Mouse (Mus musculus): ENCODE measurements around the gene Tmem82. TPM values are rescaled to one million over a fixed set of nuclear protein-coding genes. Genes with fewer than 3 reads are reported as not detected.

Tmem82 gene
- polyA plus RNA-seq, 1 experiment: 2.8 TPM

GRCm38 (mm10) chr4:141596700-141597328 lies 21.6 kb downstream of the Tmem82 start:
- TF ChIP-seq POLR2A (IDR thresholded peaks at IDR 0.05; ENCODE audit: control insufficient read depth, extremely low read depth, insufficient read depth, low read length, poor library complexity): no peak
- TF ChIP-seq CTCF (IDR thresholded peaks at IDR 0.05; ENCODE audit: borderline replicate concordance, control insufficient read depth, extremely low read depth, insufficient read depth, low read length, poor library complexity): no peak
- Histone ChIP-seq H3K27ac (ENCODE audit: control insufficient read depth, insufficient read depth, low read length) (no peak overlapping the region), H3K36me3 (ENCODE audit: control insufficient read depth, insufficient read depth, low read length) (no peaks in the 10 kb centered on the region), H3K27me3 (ENCODE audit: control insufficient read depth, insufficient read depth, low read length) (peaks cover 5% of the 10 kb centered on the region; the same call in 1 of the 2 replicates), H3K4me1 (replicated peaks; ENCODE audit: control insufficient read depth, insufficient read depth, low read length) (no peaks in the 10 kb centered on the region), H3K4me3 (ENCODE audit: control insufficient read depth, insufficient read depth, low read length) (no peak overlapping the region)
- WGBS: 92% methylated on average over 8 of the region's 8 CpGs
- DNase-seq: no peak

DNA sequence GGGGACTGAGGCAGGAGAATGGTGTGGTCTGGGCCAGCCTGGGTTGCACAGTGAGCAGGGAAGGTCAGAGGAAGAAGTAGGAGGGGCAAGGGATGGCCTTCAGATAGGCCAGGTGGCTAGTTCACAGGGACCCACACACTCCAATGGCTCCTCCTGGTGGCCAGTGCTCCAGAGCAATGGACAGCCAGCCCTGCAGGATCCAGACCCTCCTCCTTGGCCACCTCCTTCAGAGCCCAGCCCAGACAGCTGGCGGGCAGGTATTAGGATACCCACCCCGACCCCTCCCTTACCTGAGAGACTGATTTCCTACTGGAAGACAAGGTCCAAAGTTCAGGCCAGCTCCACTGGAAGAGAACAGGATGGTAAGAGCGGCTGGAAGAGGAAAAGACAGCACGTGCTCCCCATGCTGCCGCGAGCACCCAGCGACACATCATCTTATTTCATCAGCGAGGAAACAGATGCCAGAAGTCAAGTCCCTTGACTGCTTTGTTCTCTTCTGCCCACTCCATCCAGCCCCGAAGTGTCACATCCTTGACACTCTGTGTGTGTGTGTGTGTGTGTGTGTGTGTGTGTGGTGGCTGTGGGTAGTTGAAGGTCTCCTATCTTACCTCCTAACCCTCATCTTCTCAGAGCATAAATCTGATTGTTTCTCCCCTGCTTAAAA lies 22.7 kb downstream of the Tmem82 start:
- 84% methylated on average over 9 of the region's 9 CpGs for WGBS
- DNase-seq: no peak
- Histone ChIP-seq H3K36me3 (ENCODE audit: control insufficient read depth, insufficient read depth, low read length) (no peaks in the 10 kb centered on the region), H3K27me3 (ENCODE audit: control insufficient read depth, insufficient read depth, low read length) (peaks cover 5% of the 10 kb centered on the region; the same call in 1 of the 2 replicates), H3K4me1 (replicated peaks; ENCODE audit: control insufficient read depth, insufficient read depth, low read length) (no peaks in the 10 kb centered on the region), H3K4me3 (ENCODE audit: control insufficient read depth, insufficient read depth, low read length) (no peak overlapping the region), H3K27ac (ENCODE audit: control insufficient read depth, insufficient read depth, low read length) (no peak overlapping the region)
- TF ChIP-seq CTCF (IDR thresholded peaks at IDR 0.05; ENCODE audit: borderline replicate concordance, control insufficient read depth, extremely low read depth, insufficient read depth, low read length, poor library complexity): no peak
- no peak for TF ChIP-seq POLR2A (IDR thresholded peaks at IDR 0.05; ENCODE audit: control insufficient read depth, extremely low read depth, insufficient read depth, low read length, poor library complexity)

- H3K27me3 ChIP-seq (ENCODE audit: control insufficient read depth, insufficient read depth, low read length): peaks cover 5% of the 10 kb centered on the region; the same call in 1 of the 2 replicates
- WGBS: 84% methylated on average over 11 of the region's 11 CpGs
- no peak for DNase-seq
Observed at GRCm38 (mm10) chr4:141595138-141595537, 23.3 kb downstream of the Tmem82 start.

DNA sequence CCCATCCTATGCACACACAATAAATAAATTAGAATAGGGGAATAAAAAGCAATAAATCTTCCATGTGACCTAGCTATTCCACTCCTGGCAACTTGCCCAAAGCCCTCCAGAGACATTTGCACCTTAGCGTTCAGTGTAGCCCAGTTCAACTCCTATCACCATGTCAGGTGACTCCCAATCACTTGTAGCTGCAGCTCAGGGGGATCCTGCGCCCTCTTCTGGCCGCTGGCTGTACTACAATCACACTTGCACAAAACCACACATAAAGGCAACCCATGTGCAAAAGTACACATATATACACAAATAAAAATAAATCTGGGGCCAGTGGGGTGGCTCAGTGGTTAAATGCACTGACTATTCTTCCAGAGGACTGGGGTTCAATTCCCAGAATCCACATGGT lies 26.9 kb downstream of the Tmem82 start:
- Histone ChIP-seq H3K36me3 (ENCODE audit: control insufficient read depth, insufficient read depth, low read length) (no peaks in the 10 kb centered on the region), H3K4me3 (ENCODE audit: control insufficient read depth, insufficient read depth, low read length) (no peak overlapping the region), H3K4me1 (replicated peaks; ENCODE audit: control insufficient read depth, insufficient read depth, low read length) (no peaks in the 10 kb centered on the region), H3K27ac (ENCODE audit: control insufficient read depth, insufficient read depth, low read length) (no peak overlapping the region), H3K27me3 (ENCODE audit: control insufficient read depth, insufficient read depth, low read length) (no peaks in the 10 kb centered on the region)
- DNase-seq: peak; percentile 39
- no peak for TF ChIP-seq POLR2A (IDR thresholded peaks at IDR 0.05; ENCODE audit: control insufficient read depth, extremely low read depth, insufficient read depth, low read length, poor library complexity)
- peak; percentile 67; the same call in 1 of the 2 replicates for TF ChIP-seq CTCF (IDR thresholded peaks at IDR 0.05; ENCODE audit: borderline replicate concordance, control insufficient read depth, extremely low read depth, insufficient read depth, low read length, poor library complexity)
- 34% methylated on average over 3 of the region's 3 CpGs for WGBS

More at GRCm38 (mm10) chr4:141595138-141595537, 23.3 kb downstream of the Tmem82 start:
- no peaks in the 10 kb centered on the region for H3K4me1 ChIP-seq (replicated peaks; ENCODE audit: control insufficient read depth, insufficient read depth, low read length)
- no peak overlapping the region for H3K4me3 ChIP-seq (ENCODE audit: control insufficient read depth, insufficient read depth, low read length)
- no peaks in the 10 kb centered on the region for H3K36me3 ChIP-seq (ENCODE audit: control insufficient read depth, insufficient read depth, low read length)
- H3K27ac ChIP-seq (ENCODE audit: control insufficient read depth, insufficient read depth, low read length): no peak overlapping the region
- no peak for TF ChIP-seq CTCF (IDR thresholded peaks at IDR 0.05; ENCODE audit: borderline replicate concordance, control insufficient read depth, extremely low read depth, insufficient read depth, low read length, poor library complexity)

DNA sequence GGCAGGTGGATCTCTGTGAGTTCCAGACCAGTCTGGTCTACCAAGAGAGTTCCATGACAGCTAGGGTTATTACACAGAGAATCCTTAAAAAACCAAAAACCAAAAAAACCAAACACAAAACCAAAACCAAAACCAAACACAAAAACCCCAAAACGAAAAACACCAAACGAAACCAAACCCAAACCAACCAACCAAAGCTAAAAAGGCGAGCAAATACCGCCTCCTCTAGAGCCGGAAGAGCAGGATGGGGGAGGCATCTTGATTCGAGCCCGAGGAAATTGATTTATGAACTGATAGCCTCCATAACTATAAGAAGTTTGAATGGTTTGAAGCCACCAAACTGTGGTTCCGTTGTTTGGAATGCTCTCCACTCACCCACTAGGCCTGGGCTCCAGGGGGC lies 34.5 kb downstream of the Tmem82 start:
- WGBS: 71% methylated on average over 8 of the region's 8 CpGs
- H3K36me3 ChIP-seq (ENCODE audit: control insufficient read depth, insufficient read depth, low read length): no peaks in the 10 kb centered on the region
- H3K4me3 ChIP-seq (ENCODE audit: control insufficient read depth, insufficient read depth, low read length): no peak overlapping the region
- DNase-seq: no peak
- TF ChIP-seq POLR2A (IDR thresholded peaks at IDR 0.05; ENCODE audit: control insufficient read depth, extremely low read depth, insufficient read depth, low read length, poor library complexity) (no peak), CTCF (IDR thresholded peaks at IDR 0.05; ENCODE audit: borderline replicate concordance, control insufficient read depth, extremely low read depth, insufficient read depth, low read length, poor library complexity) (no peak)
- no peaks in the 10 kb centered on the region for H3K4me1 ChIP-seq (replicated peaks; ENCODE audit: control insufficient read depth, insufficient read depth, low read length)
- no peak overlapping the region for H3K27ac ChIP-seq (ENCODE audit: control insufficient read depth, insufficient read depth, low read length)
- H3K27me3 ChIP-seq (ENCODE audit: control insufficient read depth, insufficient read depth, low read length): no peaks in the 10 kb centered on the region

DNA sequence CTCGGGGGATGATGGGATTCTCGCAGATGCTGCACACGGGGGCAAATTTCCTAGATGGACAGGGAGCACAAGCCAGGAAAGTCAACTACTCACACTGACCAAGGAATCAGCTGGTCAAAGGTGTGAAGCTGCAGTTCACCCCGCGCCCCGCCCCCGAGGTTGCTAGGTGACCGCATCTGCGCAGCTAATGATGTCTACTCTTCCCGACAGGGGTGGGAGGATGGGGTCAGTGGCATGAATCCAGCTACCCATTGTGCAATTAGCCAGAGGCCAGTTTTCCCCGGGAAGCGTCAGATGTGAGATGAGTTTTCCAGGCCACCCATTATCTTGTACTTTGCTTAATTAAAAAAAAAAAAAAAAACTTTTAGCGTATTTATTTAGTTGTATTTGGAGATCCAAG lies 37.4 kb downstream of the Tmem82 start:
- Histone ChIP-seq H3K4me1 (replicated peaks; ENCODE audit: control insufficient read depth, insufficient read depth, low read length) (no peaks in the 10 kb centered on the region), H3K4me3 (ENCODE audit: control insufficient read depth, insufficient read depth, low read length) (no peak overlapping the region), H3K36me3 (ENCODE audit: control insufficient read depth, insufficient read depth, low read length) (no peaks in the 10 kb centered on the region), H3K27ac (ENCODE audit: control insufficient read depth, insufficient read depth, low read length) (no peak overlapping the region), H3K27me3 (ENCODE audit: control insufficient read depth, insufficient read depth, low read length) (no peaks in the 10 kb centered on the region)
- WGBS: 97% methylated on average over 13 of the region's 13 CpGs
- no peak for DNase-seq
- TF ChIP-seq POLR2A (IDR thresholded peaks at IDR 0.05; ENCODE audit: control insufficient read depth, extremely low read depth, insufficient read depth, low read length, poor library complexity) (no peak), CTCF (IDR thresholded peaks at IDR 0.05; ENCODE audit: borderline replicate concordance, control insufficient read depth, extremely low read depth, insufficient read depth, low read length, poor library complexity) (no peak)

Measured in thymus, adult 2 months (tissue).